Mouse (Mus musculus): Measurements from ENCODE around the gene Rps6ka4. TPM values are rescaled to one million over a fixed set of nuclear protein-coding genes. Genes with fewer than 3 reads are reported as not detected.

The Rps6ka4 gene
- total RNA-seq, 4 experiments from 2014 or later: 41.9 to 59.0 (median 49.0) TPM

Small RNA genes within 50 kb of the gene (microRNA-seq; reads per million reads assigned to microRNA genes)
- 0 reads per million in 2 experiments for gene Mir5046

Other genes with a start within 250 kb of the Rps6ka4 start
- 1 to 10 TPM; 4.6 to 6.3 (median 5.8) TPM for gene Ccdc88b, start 17.6 kb upstream of the Rps6ka4 start, total RNA-seq (2022)
- 10 to 100 TPM; 35.0 to 55.2 (median 44.9) TPM for gene Trmt112, start 69.1 kb upstream of the Rps6ka4 start, total RNA-seq (2022)
- gene Prdx5, start 69.5 kb upstream of the Rps6ka4 start, total RNA-seq (2022): 100 to 1,000 TPM; 294 to 374 (median 338) TPM
- 10 to 100 TPM; 60.5 to 66.0 (median 63.4) TPM for gene Esrra, start 81.2 kb upstream of the Rps6ka4 start, total RNA-seq (2022)
- gene Catsperz, start 84.7 kb upstream of the Rps6ka4 start, total RNA-seq (2022): 10 to 100 TPM; 15.5 to 18.5 (median 16.6) TPM
- 10 to 100 TPM; 25.0 to 31.5 (median 25.7) TPM for gene Kcnk4, start 93.9 kb upstream of the Rps6ka4 start, total RNA-seq (2022)
- 10 to 100 TPM; 34.6 to 44.9 (median 37.6) TPM for gene Bad, start 101.2 kb upstream of the Rps6ka4 start, total RNA-seq (2022)
- 100 to 1,000 TPM; 101 to 106 (median 104) TPM for gene Gpr137, start 101.8 kb upstream of the Rps6ka4 start, total RNA-seq (2022)
- gene Ppp1r14b, start 134.3 kb upstream of the Rps6ka4 start, total RNA-seq (2022): 10 to 100 TPM; 56.6 to 72.1 (median 59.0) TPM
- 10 to 100 TPM; 13.8 to 18.2 (median 14.5) TPM for gene Plcb3, start 135.8 kb upstream of the Rps6ka4 start, total RNA-seq (2022)
- 100 to 1,000 TPM in 2 of 4 experiments, 10 to 100 TPM in 2; 79.1 to 129 (median 98.4) TPM for gene Fkbp2, start 139.9 kb upstream of the Rps6ka4 start, total RNA-seq (2022)
- 100 to 1,000 TPM in 3 of 4 experiments, 10 to 100 TPM in 1; 98.9 to 107 (median 104) TPM for gene Vegfb, start 147.0 kb upstream of the Rps6ka4 start, total RNA-seq (2022)
- gene Dnajc4, start 151.9 kb upstream of the Rps6ka4 start, total RNA-seq (2022): 10 to 100 TPM; 27.0 to 32.6 (median 29.7) TPM
- gene Nudt22, start 155.5 kb upstream of the Rps6ka4 start, total RNA-seq (2022): 10 to 100 TPM; 13.8 to 17.0 (median 16.2) TPM
- 10 to 100 TPM; 20.2 to 25.3 (median 21.3) TPM for gene Trpt1, start 155.5 kb upstream of the Rps6ka4 start, total RNA-seq (2022)
- 10 to 100 TPM in 1 of 4 experiments, 1 to 10 TPM in 3; 4.1 to 11.5 (median 7.1) TPM for gene Fermt3, start 178.8 kb upstream of the Rps6ka4 start, total RNA-seq (2022)
- 100 to 1,000 TPM; 160 to 199 (median 183) TPM for gene Stip1, start 199.3 kb upstream of the Rps6ka4 start, total RNA-seq (2022)
- gene Macrod1, start 216.2 kb upstream of the Rps6ka4 start, total RNA-seq (2022): 10 to 100 TPM; 16.7 to 19.7 (median 18.0) TPM